Mouse (Mus musculus): ENCODE data around the gene Krt1. TPM values are rescaled to one million over a fixed set of nuclear protein-coding genes. Genes with fewer than 3 reads are reported as not detected.

Gene Krt1
- polyA plus RNA-seq (2014; fragmentation: Illumina TruSeq; extraction: RNeasy Lipid Tissue Mini Kit (QIAGEN cat#74804); ENCODE audit: low read depth, low replicate concordance): 0.16 TPM

GRCm38 (mm10) chr15:101850694-101851093, at the start of gene Krt1:
Krt1 (minus strand) TSS chr15:101850794.

GRCm38 (mm10) chr15:101892820-101893219, 42.2 kb upstream of the Krt1 start, which contains the start of gene Krt76:
Krt76 (minus strand) TSS chr15:101892920.

DNA sequence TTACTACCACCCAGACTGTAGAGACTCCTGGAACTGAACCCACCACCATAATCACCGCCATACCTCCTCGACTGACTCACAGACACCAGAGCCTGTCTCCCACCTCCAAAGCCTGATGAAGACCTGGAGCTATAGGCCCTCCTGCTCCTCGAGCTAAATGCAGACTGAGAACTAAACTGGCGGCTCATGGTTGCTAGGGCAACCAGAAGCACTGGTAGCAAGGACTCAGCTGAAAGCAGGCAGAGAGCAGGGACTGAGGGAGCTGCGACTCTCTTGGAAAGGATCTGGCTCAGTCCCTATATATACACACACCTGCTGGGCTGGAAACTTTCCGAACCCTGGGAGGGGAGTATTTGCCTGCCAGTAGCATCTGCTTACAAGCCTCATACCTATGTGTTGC, 18.8 kb upstream of the Krt1 start, which contains the start of gene Krt77:
Gene Krt77 (minus strand): TSS at position 275 of the 400 bp plus-strand sequence.

GRCm38 (mm10) chr15:101817875-101818274, 32.7 kb downstream of the Krt1 start, which contains the start of gene Krt2:
Krt2 (minus strand) TSS chr15:101818169.

GRCm38 (mm10) chr15:101802296-101802835, 48.2 kb downstream of the Krt1 start, which contains the start of gene Krt73:
Krt73 (minus strand) TSS chr15:101802346.

Other genes starting within 250 kb of the Krt1 start
- not detected for gene Gm5414, start 222.6 kb downstream of the Krt1 start, polyA plus RNA-seq (2014; fragmentation: Illumina TruSeq; extraction: RNeasy Lipid Tissue Mini Kit (QIAGEN cat#74804); ENCODE audit: low read depth, low replicate concordance)
- gene Gm5478, start 203.4 kb downstream of the Krt1 start, polyA plus RNA-seq (2014; fragmentation: Illumina TruSeq; extraction: RNeasy Lipid Tissue Mini Kit (QIAGEN cat#74804); ENCODE audit: low read depth, low replicate concordance): not detected
- not detected for gene Krt6b, start 170.5 kb downstream of the Krt1 start, polyA plus RNA-seq (2014; fragmentation: Illumina TruSeq; extraction: RNeasy Lipid Tissue Mini Kit (QIAGEN cat#74804); ENCODE audit: low read depth, low replicate concordance)
- not detected for gene Krt6a, start 156.5 kb downstream of the Krt1 start, polyA plus RNA-seq (2014; fragmentation: Illumina TruSeq; extraction: RNeasy Lipid Tissue Mini Kit (QIAGEN cat#74804); ENCODE audit: low read depth, low replicate concordance)
- not detected for gene Krt5, start 137.9 kb downstream of the Krt1 start, polyA plus RNA-seq (2014; fragmentation: Illumina TruSeq; extraction: RNeasy Lipid Tissue Mini Kit (QIAGEN cat#74804); ENCODE audit: low read depth, low replicate concordance)
- gene Krt71, start 107.7 kb downstream of the Krt1 start, polyA plus RNA-seq (2014; fragmentation: Illumina TruSeq; extraction: RNeasy Lipid Tissue Mini Kit (QIAGEN cat#74804); ENCODE audit: low read depth, low replicate concordance): not detected
- not detected for gene Krt72, start 64.3 kb downstream of the Krt1 start, polyA plus RNA-seq (2014; fragmentation: Illumina TruSeq; extraction: RNeasy Lipid Tissue Mini Kit (QIAGEN cat#74804); ENCODE audit: low read depth, low replicate concordance)
- gene Krt73, start 48.4 kb downstream of the Krt1 start, polyA plus RNA-seq (2014; fragmentation: Illumina TruSeq; extraction: RNeasy Lipid Tissue Mini Kit (QIAGEN cat#74804); ENCODE audit: low read depth, low replicate concordance): not detected
- not detected for gene Krt2, start 32.6 kb downstream of the Krt1 start, polyA plus RNA-seq (2014; fragmentation: Illumina TruSeq; extraction: RNeasy Lipid Tissue Mini Kit (QIAGEN cat#74804); ENCODE audit: low read depth, low replicate concordance)
- not detected for gene Krt77, start 18.9 kb upstream of the Krt1 start, polyA plus RNA-seq (2014; fragmentation: Illumina TruSeq; extraction: RNeasy Lipid Tissue Mini Kit (QIAGEN cat#74804); ENCODE audit: low read depth, low replicate concordance)
- not detected for gene Krt76, start 42.1 kb upstream of the Krt1 start, polyA plus RNA-seq (2014; fragmentation: Illumina TruSeq; extraction: RNeasy Lipid Tissue Mini Kit (QIAGEN cat#74804); ENCODE audit: low read depth, low replicate concordance)
- not detected for gene Krt4, start 73.9 kb upstream of the Krt1 start, polyA plus RNA-seq (2014; fragmentation: Illumina TruSeq; extraction: RNeasy Lipid Tissue Mini Kit (QIAGEN cat#74804); ENCODE audit: low read depth, low replicate concordance)
- gene Krt79, start 89.5 kb upstream of the Krt1 start, polyA plus RNA-seq (2014; fragmentation: Illumina TruSeq; extraction: RNeasy Lipid Tissue Mini Kit (QIAGEN cat#74804); ENCODE audit: low read depth, low replicate concordance): not detected
- not detected for gene Krt78, start 103.5 kb upstream of the Krt1 start, polyA plus RNA-seq (2014; fragmentation: Illumina TruSeq; extraction: RNeasy Lipid Tissue Mini Kit (QIAGEN cat#74804); ENCODE audit: low read depth, low replicate concordance)
- 179 TPM for gene Krt8, start 153.7 kb upstream of the Krt1 start, polyA plus RNA-seq (2014; fragmentation: Illumina TruSeq; extraction: RNeasy Lipid Tissue Mini Kit (QIAGEN cat#74804); ENCODE audit: low read depth, low replicate concordance)
- gene Krt18, start 177.4 kb upstream of the Krt1 start, polyA plus RNA-seq (2014; fragmentation: Illumina TruSeq; extraction: RNeasy Lipid Tissue Mini Kit (QIAGEN cat#74804); ENCODE audit: low read depth, low replicate concordance): 14.7 TPM
- 230 TPM for gene Eif4b, start 223.0 kb upstream of the Krt1 start, polyA plus RNA-seq (2014; fragmentation: Illumina TruSeq; extraction: RNeasy Lipid Tissue Mini Kit (QIAGEN cat#74804); ENCODE audit: low read depth, low replicate concordance)
- 17.3 TPM for gene Tns2, start 249.6 kb upstream of the Krt1 start, polyA plus RNA-seq (2014; fragmentation: Illumina TruSeq; extraction: RNeasy Lipid Tissue Mini Kit (QIAGEN cat#74804); ENCODE audit: low read depth, low replicate concordance)

Measured in sigmoid colon, adult 10 weeks (tissue).